Mouse (Mus musculus) left cerebral cortex, adult 2 months (tissue): ENCODE data around the gene Etv3. TPM values are rescaled to one million over a fixed set of nuclear protein-coding genes. Genes with fewer than 3 reads are reported as not detected.
A peak's percentile ranks its signal among the peaks of the same experiment; 100 is the strongest.

ENCODE experiments used
- DNase-seq, 2 experiments: peaks; one replicate each; pipeline ENCODE4 v3.0.0; 2021 to 2022; ENCODE audit warnings: low spot score in 2 of 2, mixed read lengths in 1 of 2; ENCODE audit errors: extremely low spot score in 1 of 2
- H3K27ac ChIP-seq: fragments of 200-600 bp; 2 replicates; pipeline ENCODE4 v1.8.1; 2022
- H3K4me3 ChIP-seq: fragments of 200-600 bp; 2 replicates; pipeline ENCODE4 v1.8.1; 2022
- CTCF ChIP-seq: fragments of 200-600 bp; IDR thresholded peaks from 2 replicates; pipeline ENCODE4 v1.8.1; 2022; ENCODE audit warnings: antibody characterized with exemption, mild to moderate bottlenecking, moderate library complexity
- intact Hi-C: fragments of 180-260 bp; cut with DNase I; formaldehyde crosslinking; loops from one replicate; pipeline ENCODE4 v1.15.1; 2025
- total RNA-seq, 2 experiments: library from RNA; stranded (reverse); gene quantifications; 2 replicates each; pipeline ENCODE4 v1.2.3; 2021

The Etv3 gene
- total RNA-seq, 2 experiments from 2014 or later = 27.1 to 28.9 TPM

GRCm38 (mm10) chr3:87504330-87504729 lies 20.9 kb upstream of the Etv3 start:
- Histone ChIP-seq H3K27ac (no peak overlapping the region), H3K4me3 (no peak overlapping the region)
- no peak for DNase-seq
- intact Hi-C loops = loop anchor here (1.0 to 2.0 kb wide), 2 partner anchors 261 to 472 kb away; no protein-coding TSS in a partner anchor
- peak; percentile 84 for TF ChIP-seq CTCF

- intact Hi-C loops = loop anchor here (1.0 to 2.0 kb wide), 2 partner anchors 262 to 472 kb away; no protein-coding TSS in a partner anchor
- TF ChIP-seq CTCF = no peak
- no peak for DNase-seq
- no peak overlapping the region for H3K27ac ChIP-seq
- H3K4me3 ChIP-seq = no peak overlapping the region
Measured at GRCm38 (mm10) chr3:87504749-87505425, 20.3 kb upstream of the Etv3 start.

GRCm38 (mm10) chr3:87506456-87507416 lies 18.5 kb upstream of the Etv3 start:
- TF ChIP-seq CTCF = no peak
- Histone ChIP-seq H3K27ac (no peak overlapping the region), H3K4me3 (no peak overlapping the region)
- intact Hi-C loops = no loop called here
- DNase-seq = no peak

- TF ChIP-seq CTCF = peak; percentile 96
- Histone ChIP-seq H3K4me3 (0 out of 2 replicates have a peak overlapping the region, but pooled peaks have one; percentile 19), H3K27ac (no peak overlapping the region)
- DNase-seq = peak; percentile 79 to 82
- intact Hi-C loops = loop anchor here (1.0 kb wide), 1 partner anchor 54 kb away; no protein-coding TSS in a partner anchor
Measured at GRCm38 (mm10) chr3:87508205-87508901, 16.9 kb upstream of the Etv3 start.

- no peak overlapping the region for H3K4me3 ChIP-seq
- no peak overlapping the region for H3K27ac ChIP-seq
- DNase-seq = no peak
- TF ChIP-seq CTCF = no peak
- intact Hi-C loops = no loop called here
Measured at GRCm38 (mm10) chr3:87509061-87509460, 16.1 kb upstream of the Etv3 start.

- intact Hi-C loops = no loop called here
- TF ChIP-seq CTCF = no peak
- H3K4me3 ChIP-seq = no peak overlapping the region
- H3K27ac ChIP-seq = no peak overlapping the region
- no peak for DNase-seq
Measured at GRCm38 (mm10) chr3:87510832-87511231, 14.4 kb upstream of the Etv3 start.

GRCm38 (mm10) chr3:87511971-87512765 lies 13.0 kb upstream of the Etv3 start:
- TF ChIP-seq CTCF = no peak
- intact Hi-C loops = no loop called here
- no peak for DNase-seq
- H3K4me3 ChIP-seq = no peak overlapping the region
- H3K27ac ChIP-seq = no peak overlapping the region

GRCm38 (mm10) chr3:87515567-87516081 lies 9.6 kb upstream of the Etv3 start:
- Histone ChIP-seq H3K4me3 (no peak overlapping the region), H3K27ac (no peak overlapping the region)
- DNase-seq = no peak
- no peak for TF ChIP-seq CTCF
- intact Hi-C loops = no loop called here

GRCm38 (mm10) chr3:87518425-87518824 lies 6.8 kb upstream of the Etv3 start:
- Histone ChIP-seq H3K4me3 (no peak overlapping the region), H3K27ac (no peak overlapping the region)
- intact Hi-C loops = no loop called here
- no peak for DNase-seq
- no peak for TF ChIP-seq CTCF

- no peak overlapping the region for H3K27ac ChIP-seq
- TF ChIP-seq CTCF = no peak
- no peak overlapping the region for H3K4me3 ChIP-seq
- intact Hi-C loops = no loop called here
- no peak for DNase-seq
Measured at GRCm38 (mm10) chr3:87521126-87521525, 4.1 kb upstream of the Etv3 start.

- DNase-seq = no peak
- intact Hi-C loops = no loop called here
- TF ChIP-seq CTCF = no peak
- Histone ChIP-seq H3K27ac (no peak overlapping the region), H3K4me3 (no peak overlapping the region)
Measured at GRCm38 (mm10) chr3:87521833-87522232, 3.4 kb upstream of the Etv3 start.
